ENCODE assay signal across 30 mouse cellular contexts in the genomic region with DNA sequence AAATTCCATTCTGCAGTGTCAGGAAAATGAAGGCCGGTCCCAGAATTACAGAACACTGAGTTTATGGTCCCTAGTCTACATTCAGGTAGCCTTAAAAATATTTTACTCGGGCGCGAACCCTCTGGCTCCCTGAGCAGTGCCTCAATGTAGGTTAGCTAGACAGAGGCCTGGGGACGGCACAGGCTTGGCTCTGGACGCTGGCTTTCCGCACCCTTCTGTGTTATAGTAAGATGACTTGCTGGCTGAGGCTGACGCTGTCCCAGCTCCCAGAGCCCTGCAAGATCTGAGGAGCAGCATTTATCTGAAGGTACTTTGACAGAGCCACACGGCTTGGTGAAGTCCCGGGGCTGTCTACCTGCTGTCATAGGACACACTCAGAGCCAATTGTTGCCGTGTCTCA.
DNase-seq lines count a peak whose midpoint lies in the region; ATAC-seq lines count a peak whose summit lies in the region.
"Had no signal": no experiment of that assay in that cellular context is flagged by ENCODE, and none has a peak within 500 bp of the region (broad histone marks: within the 10 kb centered on the region; RNA-seq: fewer than 3 reads in every experiment).

No protein-coding gene starts in this region.

- 75% methylated on average over 11 of the region's 11 CpGs for WGBS in midbrain, embryonic 11.5 days
- 79% methylated on average over 11 of the region's 11 CpGs for WGBS in midbrain, embryonic 16.5 days
- WGBS in hindbrain, embryonic 13.5 days, result 78% methylated on average over 11 of the region's 11 CpGs

- no peak overlapping the region for H3K27ac ChIP-seq in midbrain, embryonic 11.5 days (ENCODE audit: low read depth, low read length)
- H3K27ac ChIP-seq in midbrain, embryonic 16.5 days (ENCODE audit: low read length), result no peak overlapping the region
- no peak overlapping the region for H3K27ac ChIP-seq in hindbrain, embryonic 13.5 days
- H3K27ac ChIP-seq: heart, embryonic 15.5 days; hindbrain, embryonic 14.5 days; layer of hippocampus, adult 2 months; liver, embryonic 15.5 days; lung, embryonic 15.5 days; neural tube, embryonic 13.5 days; stomach, embryonic 15.5 days had no signal

- H3K4me3 ChIP-seq in midbrain, embryonic 11.5 days (ENCODE audit: low read depth, low read length), result no peak overlapping the region
- H3K4me3 ChIP-seq in midbrain, embryonic 16.5 days (ENCODE audit: low read depth, low read length), result no peak overlapping the region
- H3K4me3 ChIP-seq in hindbrain, embryonic 13.5 days, result no peak overlapping the region
- H3K4me3 ChIP-seq: heart, embryonic 15.5 days; layer of hippocampus, adult 2 months; liver, embryonic 15.5 days; lung, embryonic 15.5 days; megakaryocyte, embryonic 14.5 days; neural tube, embryonic 13.5 days; stomach, embryonic 15.5 days had no signal

- no peaks in the 10 kb centered on the region for H3K36me3 ChIP-seq in midbrain, embryonic 11.5 days (ENCODE audit: control insufficient read depth, insufficient read depth, low read length)
- H3K36me3 ChIP-seq in midbrain, embryonic 16.5 days (ENCODE audit: control insufficient read depth, insufficient read depth, low read length), result no peaks in the 10 kb centered on the region
- no peaks in the 10 kb centered on the region for H3K36me3 ChIP-seq in hindbrain, embryonic 13.5 days
- H3K36me3 ChIP-seq: heart, embryonic 15.5 days; liver, embryonic 15.5 days; lung, embryonic 15.5 days; neural tube, embryonic 13.5 days; stomach, embryonic 15.5 days had no signal

- no peaks in the 10 kb centered on the region for H3K4me1 ChIP-seq in midbrain, embryonic 11.5 days (ENCODE audit: control insufficient read depth, insufficient read depth, low read length)
- no peaks in the 10 kb centered on the region for H3K4me1 ChIP-seq in midbrain, embryonic 16.5 days (ENCODE audit: control insufficient read depth, insufficient read depth, low read length)
- no peaks in the 10 kb centered on the region for H3K4me1 ChIP-seq in hindbrain, embryonic 13.5 days (replicated peaks)
- H3K4me1 ChIP-seq: heart, embryonic 15.5 days; liver, embryonic 15.5 days; lung, embryonic 15.5 days; megakaryocyte, embryonic 14.5 days; stomach, embryonic 15.5 days had no signal

- no peak for ATAC-seq in midbrain, embryonic 11.5 days (ENCODE audit: low FRiP score)
- ATAC-seq in midbrain, embryonic 16.5 days, result no peak
- no peak for ATAC-seq in hindbrain, embryonic 13.5 days (ENCODE audit: low FRiP score)
- ATAC-seq: forebrain, postnatal 0 days; inflammation-experienced regulatory T-cells, adult 6 months had no signal

- DNase-seq in gastrocnemius, adult 18-20 months (ENCODE audit: low spot score), result peak; percentile 38
- DNase-seq in gastrocnemius, postnatal 25 days, result no peak
- peak; percentile 67 for DNase-seq in midbrain, embryonic 11.5 days (ENCODE audit: low spot score, missing footprints)
- peak; percentile 5 to 22 for DNase-seq in gastrocnemius, adult 8-10 months (ENCODE audit: low spot score in 2 of 2)
- DNase-seq in layer of hippocampus, postnatal 14 days (ENCODE audit: low spot score in 2 of 2), result no peak
- DNase-seq: B cell, adult 2 months; cerebellum, adult 18-20 months; cerebellum, postnatal 14 days; forebrain, postnatal 0 days; heart, postnatal 36 days; kidney, adult 18-20 months; kidney, postnatal 14 days; layer of hippocampus, postnatal 36 days; liver; lung, postnatal 36 days; midbrain, embryonic 14.5 days; right cerebral cortex, adult 18-20 months; right cerebral cortex, postnatal 4 days; thymus, postnatal 4 days had no signal

- H3K4me2 ChIP-seq in midbrain, embryonic 11.5 days, result no peak overlapping the region
- H3K4me2 ChIP-seq in midbrain, embryonic 16.5 days (ENCODE audit: low read length), result no peak overlapping the region
- no peak overlapping the region for H3K4me2 ChIP-seq in hindbrain, embryonic 13.5 days
- H3K4me2 ChIP-seq: heart, embryonic 15.5 days; hindbrain, embryonic 14.5 days; liver, embryonic 15.5 days; lung, embryonic 15.5 days; neural tube, embryonic 13.5 days; stomach, embryonic 15.5 days had no signal

- no peak overlapping the region for H3K9ac ChIP-seq in midbrain, embryonic 11.5 days (ENCODE audit: low read length)
- H3K9ac ChIP-seq in midbrain, embryonic 16.5 days (ENCODE audit: low read depth, low read length), result no peak overlapping the region
- H3K9ac ChIP-seq in hindbrain, embryonic 13.5 days, result no peak overlapping the region
- H3K9ac ChIP-seq: forebrain, postnatal 0 days; heart, embryonic 15.5 days; hindbrain, embryonic 14.5 days; liver, embryonic 15.5 days; lung, embryonic 15.5 days; neural tube, embryonic 13.5 days; stomach, embryonic 15.5 days had no signal

- no peaks in the 10 kb centered on the region for H3K9me3 ChIP-seq in midbrain, embryonic 11.5 days (ENCODE audit: control insufficient read depth, low read length)
- no peaks in the 10 kb centered on the region for H3K9me3 ChIP-seq in midbrain, embryonic 16.5 days (replicated peaks; ENCODE audit: control insufficient read depth, low read length, poor library complexity, severe bottlenecking)
- H3K9me3 ChIP-seq in hindbrain, embryonic 13.5 days, result no peaks in the 10 kb centered on the region
- H3K9me3 ChIP-seq: heart, embryonic 15.5 days; liver, embryonic 15.5 days; lung, embryonic 15.5 days; neural tube, embryonic 13.5 days; stomach, embryonic 15.5 days had no signal

- H3K27me3 ChIP-seq in midbrain, embryonic 11.5 days (ENCODE audit: control insufficient read depth, insufficient read depth, low read length), result no peaks in the 10 kb centered on the region
- no peaks in the 10 kb centered on the region for H3K27me3 ChIP-seq in midbrain, embryonic 16.5 days (ENCODE audit: control insufficient read depth, insufficient read depth, low read depth, low read length)
- no peaks in the 10 kb centered on the region for H3K27me3 ChIP-seq in hindbrain, embryonic 13.5 days
- H3K27me3 ChIP-seq: heart, embryonic 15.5 days; liver, embryonic 15.5 days; lung, embryonic 15.5 days; megakaryocyte, embryonic 14.5 days; neural tube, embryonic 13.5 days; stomach, embryonic 15.5 days had no signal

Comparison
In these comparisons a context has a peak if more than half of its experiments do, and no peak if none do; other contexts are left out.
1. DNase-seq: peak in gastrocnemius, adult 18-20 months (single experiment), midbrain, embryonic 11.5 days (single experiment) and gastrocnemius, adult 8-10 months (2 of 2); none in gastrocnemius, postnatal 25 days (single experiment) and layer of hippocampus, postnatal 14 days (0 of 2).